Mouse (Mus musculus) intestine, embryonic 16.5 days (tissue): ENCODE measurements around the gene Cxcl13. TPM values are rescaled to one million over a fixed set of nuclear protein-coding genes. Genes with fewer than 3 reads are reported as not detected.

ENCODE experiments used
- ATAC-seq: fragments of 200-750 bp; cut with Nextera tagmentation; 2 replicates; pipeline ENCODE4 v1.8.0; 2017; ENCODE audit warnings: moderate TSS enrichment, moderate library complexity
- H3K27ac ChIP-seq: fragments of 300-500 bp; sonication (generic); 2 replicates; pipeline ENCODE4 v1.5.1; 2014; ENCODE audit warnings: mild to moderate bottlenecking, low read length
- H3K27me3 ChIP-seq: fragments of 300-500 bp; sonication (generic); replicated peaks from 2 replicates; pipeline ENCODE4 v1.6.1; 2014; ENCODE audit warnings: low read length, control low read depth, mixed read lengths; ENCODE audit not compliant: control insufficient read depth, insufficient read depth
- H3K36me3 ChIP-seq: fragments of 300-500 bp; sonication (generic); 2 replicates; pipeline ENCODE4 v1.6.1; 2014; ENCODE audit warnings: low read length, control low read depth; ENCODE audit not compliant: control insufficient read depth, insufficient read depth
- H3K4me1 ChIP-seq: fragments of 300-500 bp; sonication (generic); 2 replicates; pipeline ENCODE4 v1.6.1; 2014; ENCODE audit warnings: low read length, control low read depth, mixed read lengths; ENCODE audit not compliant: control insufficient read depth, insufficient read depth
- H3K4me2 ChIP-seq: fragments of 300-500 bp; sonication (generic); 2 replicates; pipeline ENCODE4 v1.6.1; 2014; ENCODE audit warnings: low read depth, low read length, control low read depth
- H3K4me3 ChIP-seq: fragments of 300-500 bp; sonication (generic); 2 replicates; pipeline ENCODE4 v1.5.1; 2014; ENCODE audit warnings: mild to moderate bottlenecking, low read length
- H3K9ac ChIP-seq: fragments of 300-500 bp; sonication (generic); 2 replicates; pipeline ENCODE4 v1.6.1; 2014; ENCODE audit warnings: low read depth, low read length
- H3K9me3 ChIP-seq: fragments of 300-500 bp; sonication (generic); 2 replicates; pipeline ENCODE4 v1.6.1; 2016; ENCODE audit warnings: low read length, control low read depth; ENCODE audit not compliant: control insufficient read depth
- WGBS: fragments of 180-500 bp; shearing (Covaris S2); extraction: QIAGEN DNeasy Blood & Tissue Kit; methylation state at CpG from one replicate; pipeline ENCODE4 v1.1.7; 2014; 5-methylcytosine and 5-hydroxymethylcytosine counted together
- polyA plus RNA-seq: library from polyadenylated mRNA; unstranded; fragments of >200 nt; fragmentation: Nextera tagmentation; extraction: Ambion mirVana; gene quantifications from 2 replicates; pipeline ENCODE4 v1.2.1, GENCODE M21; 2015

Cxcl13 gene
- polyA plus RNA-seq, 1 experiment from 2014 or later = 72.3 TPM

DNA sequence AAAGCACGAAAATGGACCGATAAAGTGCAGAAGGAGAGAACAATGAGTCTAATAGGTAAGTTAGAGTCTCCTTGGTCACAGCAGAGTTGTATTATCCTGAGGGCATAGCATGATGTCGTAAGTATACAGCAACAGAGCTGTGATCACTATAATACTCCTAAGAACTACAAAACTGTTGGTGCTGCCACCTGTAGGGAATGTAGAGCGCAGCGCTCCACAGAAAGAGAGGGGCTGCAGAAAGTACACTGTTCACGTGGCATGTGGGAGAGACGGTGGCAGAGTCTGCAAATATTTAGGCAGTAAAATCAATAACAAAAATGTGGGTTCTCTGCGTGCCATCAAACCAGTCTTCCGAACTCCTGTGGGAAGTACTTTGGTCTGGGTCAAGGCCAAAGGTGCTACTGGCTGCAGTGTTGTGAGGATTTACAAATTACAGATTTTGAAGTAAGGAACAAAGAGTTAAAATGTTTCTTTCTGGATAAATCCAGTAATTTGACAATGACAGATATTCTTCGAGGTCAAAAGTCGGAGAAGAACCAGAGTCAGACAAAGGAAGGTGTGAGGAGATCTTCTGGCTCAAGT lies 18.6 kb upstream of the Cxcl13 start:
- Histone ChIP-seq H3K9me3 (no peaks in the 10 kb centered on the region), H3K4me3 (no peak overlapping the region), H3K27ac (no peak overlapping the region), H3K36me3 (no peaks in the 10 kb centered on the region), H3K4me1 (no peaks in the 10 kb centered on the region), H3K4me2 (no peak overlapping the region), H3K27me3 (no peaks in the 10 kb centered on the region), H3K9ac (no peak overlapping the region)
- ATAC-seq = no peak
- 65% methylated on average over 11 of the region's 11 CpGs for WGBS

DNA sequence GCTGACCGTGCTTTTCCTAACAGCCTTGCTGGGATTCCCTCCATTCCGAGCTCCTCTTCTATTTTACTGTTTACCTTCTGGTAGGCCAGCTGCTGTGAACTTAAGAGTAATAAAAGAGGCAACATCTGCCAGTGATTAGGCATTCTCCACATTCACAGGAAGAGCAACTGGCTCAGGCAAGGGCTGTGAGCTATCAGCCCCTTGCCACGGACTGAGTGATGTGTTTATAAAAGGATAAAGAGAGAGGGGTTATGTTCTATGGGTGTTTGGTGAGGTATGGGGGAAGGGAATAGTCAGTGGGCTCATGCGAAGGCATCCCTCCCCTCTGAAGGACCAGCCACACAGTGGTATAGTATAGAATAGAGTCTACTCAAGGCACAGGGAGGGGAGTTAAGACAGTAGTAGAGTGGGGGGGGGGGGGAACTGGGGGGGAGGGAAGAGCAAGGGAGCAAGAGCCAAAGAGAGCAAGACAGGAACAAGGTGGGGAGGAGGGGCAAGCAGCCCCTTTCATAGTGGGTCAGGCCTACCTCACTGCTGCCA lies 16.0 kb upstream of the Cxcl13 start:
- WGBS = 20% methylated on average over 4 of the region's 4 CpGs
- Histone ChIP-seq H3K27me3 (no peaks in the 10 kb centered on the region), H3K27ac (no peak overlapping the region), H3K4me1 (no peaks in the 10 kb centered on the region), H3K36me3 (no peaks in the 10 kb centered on the region), H3K9me3 (no peaks in the 10 kb centered on the region), H3K4me2 (no peak overlapping the region), H3K9ac (no peak overlapping the region), H3K4me3 (no peak overlapping the region)
- ATAC-seq = peak; percentile 33; the same call in 1 of the 2 replicates

- no peaks in the 10 kb centered on the region for H3K27me3 ChIP-seq
- H3K4me3 ChIP-seq = no peak overlapping the region
- no peak overlapping the region for H3K4me2 ChIP-seq
- H3K36me3 ChIP-seq = no peaks in the 10 kb centered on the region
- no peak overlapping the region for H3K27ac ChIP-seq
- no peaks in the 10 kb centered on the region for H3K9me3 ChIP-seq
- no peaks in the 10 kb centered on the region for H3K4me1 ChIP-seq
- no peak overlapping the region for H3K9ac ChIP-seq
- 75% methylated on average over 7 of the region's 7 CpGs for WGBS
- no peak for ATAC-seq
Observed at GRCm38 (mm10) chr5:95941562-95941961, 15.2 kb upstream of the Cxcl13 start.

DNA sequence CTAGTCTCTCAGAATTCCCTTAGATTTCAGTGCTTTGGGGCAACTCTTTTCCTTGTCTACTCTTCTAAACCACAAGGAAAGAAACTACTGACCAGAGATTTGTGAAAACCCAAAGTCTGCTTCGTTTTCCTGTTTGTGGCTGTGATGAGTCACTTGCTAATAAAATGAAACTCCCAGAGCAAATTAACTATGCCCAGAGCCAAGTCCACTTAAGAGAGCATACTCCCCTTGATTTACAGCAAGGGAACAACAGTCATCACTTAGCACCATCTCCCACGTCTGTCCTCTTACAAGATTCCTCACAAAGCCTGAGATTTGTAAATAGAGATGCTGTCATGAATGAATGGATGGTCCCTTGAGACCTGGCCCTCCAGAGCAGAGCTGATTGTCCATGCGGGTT lies 11.6 kb upstream of the Cxcl13 start:
- no peak overlapping the region for H3K4me3 ChIP-seq
- peak; percentile 62 for ATAC-seq
- H3K36me3 ChIP-seq = no peaks in the 10 kb centered on the region
- no peak overlapping the region for H3K9ac ChIP-seq
- peaks cover 3% of the 10 kb centered on the region; the same call in 1 of the 2 replicates for H3K4me1 ChIP-seq
- no peaks in the 10 kb centered on the region for H3K9me3 ChIP-seq
- H3K4me2 ChIP-seq = no peak overlapping the region
- 27% methylated on average over 3 of the region's 3 CpGs for whole genome bisulfite sequencing
- H3K27ac ChIP-seq = no peak overlapping the region
- H3K27me3 ChIP-seq = no peaks in the 10 kb centered on the region

DNA sequence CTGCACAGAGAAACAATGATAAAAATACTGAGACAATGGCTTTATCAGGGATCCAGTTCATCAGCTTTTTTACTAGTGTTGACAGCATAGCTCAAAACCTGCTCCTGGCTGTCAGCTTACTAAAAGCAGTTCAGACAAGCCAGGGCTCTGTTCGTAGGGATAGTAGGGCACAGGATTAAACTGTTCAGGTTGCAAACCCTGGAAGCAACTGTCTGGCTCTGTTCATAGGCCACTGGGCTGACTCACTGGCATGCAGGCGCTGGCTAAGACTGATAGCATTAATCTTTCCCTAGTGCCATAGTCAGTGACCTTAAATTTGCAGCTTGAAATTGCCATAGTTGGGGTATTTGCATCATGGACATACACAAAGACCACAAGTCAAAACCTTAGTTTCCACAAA lies 10.4 kb upstream of the Cxcl13 start:
- WGBS = 67% methylated on average over 2 of the region's 2 CpGs
- no peaks in the 10 kb centered on the region for H3K36me3 ChIP-seq
- ATAC-seq = no peak
- peaks cover 3% of the 10 kb centered on the region; the same call in 1 of the 2 replicates for H3K4me1 ChIP-seq
- no peak overlapping the region for H3K4me3 ChIP-seq
- H3K4me2 ChIP-seq = no peak overlapping the region
- no peak overlapping the region for H3K9ac ChIP-seq
- no peaks in the 10 kb centered on the region for H3K27me3 ChIP-seq
- no peaks in the 10 kb centered on the region for H3K9me3 ChIP-seq
- no peak overlapping the region for H3K27ac ChIP-seq

DNA sequence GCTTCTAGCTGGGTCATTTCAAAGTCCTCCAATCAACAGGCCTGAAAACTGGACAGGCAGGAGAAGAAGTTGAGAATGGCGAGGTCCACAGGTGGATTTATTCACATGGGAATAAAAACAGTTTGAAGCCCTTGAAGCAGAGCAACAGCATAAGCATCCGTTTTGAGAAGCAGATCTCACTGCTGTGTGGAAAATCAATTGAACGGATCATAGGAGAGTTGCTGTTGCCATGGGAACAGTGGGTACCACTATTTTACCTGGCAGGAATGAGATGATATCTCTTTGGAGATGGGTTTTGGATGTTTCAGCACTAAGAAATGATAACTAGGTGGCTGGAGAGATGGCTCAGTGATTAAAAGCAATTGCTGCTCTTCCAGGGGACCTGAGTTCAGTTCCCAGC lies 8.1 kb upstream of the Cxcl13 start:
- Histone ChIP-seq H3K27me3 (no peaks in the 10 kb centered on the region), H3K4me2 (no peak overlapping the region), H3K9me3 (no peaks in the 10 kb centered on the region), H3K9ac (no peak overlapping the region), H3K27ac (no peak overlapping the region), H3K36me3 (no peaks in the 10 kb centered on the region), H3K4me1 (peaks cover 3% of the 10 kb centered on the region; the same call in 1 of the 2 replicates), H3K4me3 (no peak overlapping the region)
- ATAC-seq = no peak
- 76% methylated on average over 3 of the region's 3 CpGs for WGBS

- H3K36me3 ChIP-seq = no peaks in the 10 kb centered on the region
- WGBS = 20% methylated on average over 19 of the region's 19 CpGs
- no peak for ATAC-seq
- no peak overlapping the region for H3K4me2 ChIP-seq
- H3K9me3 ChIP-seq = no peaks in the 10 kb centered on the region
- H3K27ac ChIP-seq = no peak overlapping the region
- no peak overlapping the region for H3K9ac ChIP-seq
- H3K27me3 ChIP-seq = no peaks in the 10 kb centered on the region
- H3K4me1 ChIP-seq = peaks cover 3% of the 10 kb centered on the region; the same call in 1 of the 2 replicates
- no peak overlapping the region for H3K4me3 ChIP-seq
Observed at GRCm38 (mm10) chr5:95949946-95950701, 6.6 kb upstream of the Cxcl13 start.

DNA sequence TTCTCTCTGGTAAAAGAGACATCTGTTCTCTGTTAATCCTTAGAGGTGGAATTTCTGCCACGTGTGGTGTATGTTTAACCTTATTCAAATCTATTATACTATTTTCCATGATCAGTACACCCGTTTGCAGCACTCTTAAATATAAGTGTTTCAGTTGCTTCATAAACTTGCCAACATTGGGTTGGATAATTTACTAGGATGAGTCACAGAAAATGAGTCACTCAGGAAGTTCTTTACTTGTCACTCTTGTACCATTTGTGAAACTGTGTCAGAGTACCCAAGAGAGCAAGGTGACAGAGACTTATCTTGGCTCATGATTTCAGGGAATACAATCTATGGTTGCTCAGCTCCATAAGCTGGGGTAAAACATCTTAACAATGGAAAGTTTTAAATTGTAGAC lies 8.2 kb downstream of the Cxcl13 start:
- no peak overlapping the region for H3K27ac ChIP-seq
- H3K36me3 ChIP-seq = no peaks in the 10 kb centered on the region
- no peak overlapping the region for H3K4me3 ChIP-seq
- no peak overlapping the region for H3K4me2 ChIP-seq
- no peaks in the 10 kb centered on the region for H3K9me3 ChIP-seq
- no peak overlapping the region for H3K9ac ChIP-seq
- ATAC-seq = no peak
- no peaks in the 10 kb centered on the region for H3K27me3 ChIP-seq
- no peaks in the 10 kb centered on the region for H3K4me1 ChIP-seq
- 29% methylated on average over 2 of the region's 2 CpGs for WGBS

- H3K27ac ChIP-seq = no peak overlapping the region
Observed at GRCm38 (mm10) chr5:95966621-95967020, 9.9 kb downstream of the Cxcl13 start.

More at GRCm38 (mm10) chr5:95966621-95967020, 9.9 kb downstream of the Cxcl13 start:
- WGBS = 17% methylated on average over 2 of the region's 2 CpGs
- Histone ChIP-seq H3K4me3 (no peak overlapping the region), H3K36me3 (no peaks in the 10 kb centered on the region), H3K4me2 (no peak overlapping the region), H3K9me3 (no peaks in the 10 kb centered on the region), H3K27me3 (no peaks in the 10 kb centered on the region), H3K9ac (no peak overlapping the region), H3K4me1 (no peaks in the 10 kb centered on the region)
- ATAC-seq = peak; percentile 59
